Mouse (Mus musculus) liver, postnatal 0 days (tissue): ENCODE measurements at regions not wholly inside any gene's neighbourhood (a gene's known extent, or its start where the extent isn't known, plus 50 kb on each side); places are given as distances from the start of the nearest gene placed in this dataset.

Source experiments
- CTCF ChIP-seq: sonication (generic); IDR thresholded peaks from 2 replicates; pipeline ENCODE4 v1.5.1; 2016; ENCODE audit warnings: antibody characterized with exemption, low read depth
- EP300 ChIP-seq: IDR thresholded peaks from 2 replicates; pipeline ENCODE4 v1.6.1; 2016; ENCODE audit warnings: antibody characterized with exemption, low read depth, mild to moderate bottlenecking

- no peak for TF ChIP-seq EP300
- no peak for TF ChIP-seq CTCF
These were observed 61.1 kb upstream of the Foxn2 start for GRCm38 (mm10) chr17:88379389-88379788.
